Mouse (Mus musculus) cerebellum, adult 2 months (tissue): ENCODE measurements around the gene Arhgap42.

ENCODE experiments used
- CTCF ChIP-seq: fragments of 200-500 bp; IDR thresholded peaks from 2 replicates; pipeline ENCODE4 v1.5.1; 2011; ENCODE audit warnings: low read depth, mild to moderate bottlenecking, control low read depth, low read length, moderate library complexity, borderline replicate concordance; ENCODE audit not compliant: insufficient read depth
- POLR2A ChIP-seq: fragments of 200-500 bp; IDR thresholded peaks from 2 replicates; pipeline ENCODE4 v1.6.1; 2011; ENCODE audit warnings: low read length, control low read depth, borderline replicate concordance; ENCODE audit not compliant: insufficient read depth

- TF ChIP-seq POLR2A = no peak
- no peak for TF ChIP-seq CTCF
Observed at GRCm38 (mm10) chr9:9263543-9263942, 24.6 kb upstream of the Arhgap42 start.
